ENCODE assay signal across 8 mouse cellular contexts in genomic region chr14:88469956-88470355, GRCm38 (mm10). TPM values are rescaled to one million over a fixed set of nuclear protein-coding genes. Genes with fewer than 3 reads are reported as not detected.
DNase-seq lines count a peak whose midpoint lies in the region; ATAC-seq and TF ChIP-seq lines count a peak whose summit lies in the region.
"Had no signal": no experiment of that assay in that cellular context is flagged by ENCODE, and none has a peak within 500 bp of the region (broad histone marks: within the 10 kb centered on the region; RNA-seq: fewer than 3 reads in every experiment).

No protein-coding gene starts in this region.

- peak; percentile 32 for DNase-seq in lung, embryonic 14.5 days
- DNase-seq in lung, postnatal 25 days (ENCODE audit: low spot score), result no peak
- DNase-seq in yolk sac, embryonic 10.5 days (ENCODE audit: low spot score), result no peak
- no peak for DNase-seq in adrenal gland, adult 8-10 months

- no peaks in the 10 kb centered on the region for H3K4me1 ChIP-seq in lung, embryonic 14.5 days (ENCODE audit: insufficient read depth)
- peaks cover 28% of the 10 kb centered on the region for H3K4me1 ChIP-seq in forebrain, embryonic 13.5 days
- H3K4me1 ChIP-seq in limb, embryonic 15.5 days, result peaks cover 12% of the 10 kb centered on the region; the same call in 1 of the 2 replicates
- H3K4me1 ChIP-seq in stomach, embryonic 16.5 days (ENCODE audit: control insufficient read depth, insufficient read depth, low read length), result 0 out of 2 replicates have a peak, but pooled peaks cover 10% of the 10 kb centered on the region

- H3K9ac ChIP-seq in lung, embryonic 14.5 days, result no peak overlapping the region; the same call in 1 of the 2 replicates
- peak overlapping the region; percentile 34; the same call in 1 of the 2 replicates for H3K9ac ChIP-seq in forebrain, embryonic 13.5 days
- no peak overlapping the region for H3K9ac ChIP-seq in limb, embryonic 15.5 days
- H3K9ac ChIP-seq in stomach, embryonic 16.5 days (ENCODE audit: low read length), result no peak overlapping the region

- H3K4me2 ChIP-seq in lung, embryonic 14.5 days, result peak overlapping the region; percentile 79
- H3K4me2 ChIP-seq in forebrain, embryonic 13.5 days, result peak overlapping the region; percentile 91
- H3K4me2 ChIP-seq in limb, embryonic 15.5 days, result peak overlapping the region; percentile 72
- H3K4me2 ChIP-seq in stomach, embryonic 16.5 days (ENCODE audit: low read depth, low read length), result peak overlapping the region; percentile 80

- TF ChIP-seq CTCF in lung, embryonic 14.5 days (IDR thresholded peaks at IDR 0.05; ENCODE audit: low read depth), result no peak

- no peak overlapping the region for H3K27ac ChIP-seq in lung, embryonic 14.5 days (ENCODE audit: low read depth)
- H3K27ac ChIP-seq in forebrain, embryonic 13.5 days, result no peak overlapping the region
- H3K27ac ChIP-seq in limb, embryonic 15.5 days, result no peak overlapping the region
- H3K27ac ChIP-seq in stomach, embryonic 16.5 days (ENCODE audit: low read length), result no peak overlapping the region

- no peaks in the 10 kb centered on the region for H3K9me3 ChIP-seq in lung, embryonic 14.5 days (ENCODE audit: low read depth, low read length)
- no peaks in the 10 kb centered on the region for H3K9me3 ChIP-seq in forebrain, embryonic 13.5 days (replicated peaks)
- no peaks in the 10 kb centered on the region for H3K9me3 ChIP-seq in limb, embryonic 15.5 days
- no peaks in the 10 kb centered on the region for H3K9me3 ChIP-seq in stomach, embryonic 16.5 days (replicated peaks; ENCODE audit: control insufficient read depth, low read length)

- WGBS in lung, embryonic 14.5 days, result 2% methylated on average over 9 of the region's 9 CpGs
- 2% methylated on average over 9 of the region's 9 CpGs for WGBS in forebrain, embryonic 13.5 days
- 2% methylated on average over 9 of the region's 9 CpGs for WGBS in limb, embryonic 15.5 days
- WGBS in stomach, embryonic 16.5 days, result 2% methylated on average over 9 of the region's 9 CpGs

- 0 out of 2 replicates have a peak, but pooled peaks have one; percentile 2 for ATAC-seq in lung, embryonic 14.5 days (ENCODE audit: insufficient read depth)
- ATAC-seq in forebrain, embryonic 13.5 days, result peak; percentile 43
- no peak for ATAC-seq in limb, embryonic 15.5 days (ENCODE audit: insufficient number of reproducible peaks, low FRiP score, low TSS enrichment, low read depth)
- ATAC-seq in stomach, embryonic 16.5 days (ENCODE audit: insufficient read depth, low FRiP score), result no peak
- ATAC-seq: Patski had no signal

- H3K36me3 ChIP-seq in lung, embryonic 14.5 days (ENCODE audit: insufficient read depth), result no peaks in the 10 kb centered on the region
- no peaks in the 10 kb centered on the region for H3K36me3 ChIP-seq in forebrain, embryonic 13.5 days (ENCODE audit: poor library complexity, severe bottlenecking)
- no peaks in the 10 kb centered on the region for H3K36me3 ChIP-seq in limb, embryonic 15.5 days
- no peaks in the 10 kb centered on the region for H3K36me3 ChIP-seq in stomach, embryonic 16.5 days (ENCODE audit: control insufficient read depth, insufficient read depth, low read length)

- peaks cover 9% of the 10 kb centered on the region for H3K27me3 ChIP-seq in lung, embryonic 14.5 days (ENCODE audit: insufficient read depth, low read length)
- peaks cover 17% of the 10 kb centered on the region for H3K27me3 ChIP-seq in forebrain, embryonic 13.5 days
- H3K27me3 ChIP-seq in limb, embryonic 15.5 days, result peaks cover 18% of the 10 kb centered on the region
- H3K27me3 ChIP-seq in stomach, embryonic 16.5 days (ENCODE audit: control insufficient read depth, insufficient read depth, low read length), result peaks cover 5% of the 10 kb centered on the region

- H3K4me3 ChIP-seq in lung, embryonic 14.5 days (ENCODE audit: low read depth, low read length), result peak overlapping the region; percentile 40
- H3K4me3 ChIP-seq in forebrain, embryonic 13.5 days, result peak overlapping the region; percentile 55
- peak overlapping the region; percentile 43 for H3K4me3 ChIP-seq in limb, embryonic 15.5 days
- peak overlapping the region; percentile 54 for H3K4me3 ChIP-seq in stomach, embryonic 16.5 days (replicated peaks; ENCODE audit: low read length)

RNA-seq across cellular contexts. Expression of gene Pcdh20, which starts 1.2 kb away (rescaled TPM):
- 1.3 and 2.2 TPM in 2 replicates for polyA plus RNA-seq in lung, embryonic 14.5 days (2014; fragmentation: Nextera tagmentation; extraction: Ambion mirVana)
- 2.7 and 2.8 TPM in 2 replicates for polyA plus RNA-seq in forebrain, embryonic 13.5 days (2015; fragmentation: Nextera tagmentation; extraction: Ambion mirVana)
- 3.1 and 3.9 TPM in 2 replicates for polyA plus RNA-seq in limb, embryonic 15.5 days (2015; fragmentation: Nextera tagmentation; extraction: Ambion mirVana)
- polyA plus RNA-seq in stomach, embryonic 16.5 days (2015; fragmentation: Nextera tagmentation; extraction: Ambion mirVana), result 4.0 and 4.4 TPM in 2 replicates
- under 1 TPM; 0.31 to 0.73 (median 0.40) TPM for total RNA-seq in adrenal gland, adult 8-10 months (2022)
- polyA plus RNA-seq: Patski had no signal

Comparison
In these comparisons a context has a peak if more than half of its experiments do, and no peak if none do; other contexts are left out.
1. ATAC-seq: peak in lung, embryonic 14.5 days (single experiment) and forebrain, embryonic 13.5 days (single experiment); none in limb, embryonic 15.5 days (single experiment) and stomach, embryonic 16.5 days (single experiment).
2. Peak in every context shown above with its lines, with median percentiles within 50 percentile points of each other: H3K4me2 ChIP-seq and H3K4me3 ChIP-seq.